Mouse (Mus musculus) heart, embryonic 16.5 days (tissue): ENCODE data around the gene Jag1. TPM values are rescaled to one million over a fixed set of nuclear protein-coding genes. Genes with fewer than 3 reads are reported as not detected.

ENCODE experiments used
- ATAC-seq: fragments of 200-750 bp; cut with Nextera tagmentation; replicated peaks from 2 replicates; pipeline ENCODE4 v1.8.0; 2017; ENCODE audit warnings: moderate number of reproducible peaks; ENCODE audit not compliant: insufficient read depth, low FRiP score; ENCODE audit errors: extremely low read depth
- H3K27ac ChIP-seq: fragments of 300-500 bp; sonication (generic); 2 replicates; pipeline ENCODE4 v1.5.1; 2014; ENCODE audit warnings: mild to moderate bottlenecking, low read length, control low read depth, moderate library complexity
- H3K27me3 ChIP-seq: fragments of 300-500 bp; sonication (generic); 2 replicates; pipeline ENCODE4 v1.6.1; 2014; ENCODE audit warnings: low read length, mixed read lengths; ENCODE audit not compliant: control insufficient read depth, insufficient read depth
- H3K36me3 ChIP-seq: fragments of 300-500 bp; sonication (generic); 2 replicates; pipeline ENCODE4 v1.6.1; 2014; ENCODE audit not compliant: control insufficient read depth, insufficient read depth
- H3K4me1 ChIP-seq: fragments of 300-500 bp; sonication (generic); 2 replicates; pipeline ENCODE4 v1.6.1; 2014; ENCODE audit warnings: low read length, mixed read lengths; ENCODE audit not compliant: control insufficient read depth, insufficient read depth
- H3K4me2 ChIP-seq: fragments of 300-500 bp; sonication (generic); 2 replicates; pipeline ENCODE4 v1.6.1; 2014; ENCODE audit warnings: low read depth, mild to moderate bottlenecking, control low read depth, low read length
- H3K4me3 ChIP-seq: fragments of 300-500 bp; sonication (generic); 2 replicates; pipeline ENCODE4 v1.5.1; 2014; ENCODE audit warnings: mild to moderate bottlenecking, control low read depth, low read length
- H3K9ac ChIP-seq: fragments of 300-500 bp; sonication (generic); 2 replicates; pipeline ENCODE4 v1.6.1; 2014; ENCODE audit warnings: low read length, control low read depth
- H3K9me3 ChIP-seq: fragments of 300-500 bp; sonication (generic); replicated peaks from 2 replicates; pipeline ENCODE4 v1.6.1; 2016; ENCODE audit warnings: low read length; ENCODE audit not compliant: control insufficient read depth
- WGBS: fragments of 180-500 bp; shearing (Covaris S2); extraction: QIAGEN DNeasy Blood & Tissue Kit; methylation state at CpG from one replicate; pipeline ENCODE4 v1.1.7; 2014; 5-methylcytosine and 5-hydroxymethylcytosine counted together
- polyA plus RNA-seq: library from polyadenylated mRNA; unstranded; fragments of >200 nt; fragmentation: Nextera tagmentation; extraction: Ambion mirVana; gene quantifications from 2 replicates; pipeline ENCODE4 v1.2.1, GENCODE M21; 2015

Jag1 gene
- polyA plus RNA-seq, 1 experiment from 2014 or later: 9.9 TPM

- Histone ChIP-seq H3K9ac (peak overlapping the region; percentile 42; the same call in 1 of the 2 replicates), H3K4me1 (peaks cover 48% of the 10 kb centered on the region), H3K27me3 (no peaks in the 10 kb centered on the region), H3K4me3 (peak overlapping the region; percentile 16), H3K36me3 (no peaks in the 10 kb centered on the region; the same call in 1 of the 2 replicates), H3K4me2 (peak overlapping the region; percentile 54), H3K9me3 (no peaks in the 10 kb centered on the region), H3K27ac (peak overlapping the region; percentile 77)
- 23% methylated on average over 8 of the region's 8 CpGs for WGBS
- ATAC-seq: no peak
Measured at GRCm38 (mm10) chr2:137107946-137108345, 8.5 kb downstream of the Jag1 start.

GRCm38 (mm10) chr2:137107203-137107602 is 9.2 kb downstream of the Jag1 start:
- Histone ChIP-seq H3K4me2 (no peak overlapping the region), H3K27me3 (no peaks in the 10 kb centered on the region), H3K4me1 (peaks cover 43% of the 10 kb centered on the region), H3K36me3 (no peaks in the 10 kb centered on the region; the same call in 1 of the 2 replicates), H3K4me3 (no peak overlapping the region), H3K27ac (peak overlapping the region; percentile 77; the same call in 1 of the 2 replicates), H3K9me3 (no peaks in the 10 kb centered on the region), H3K9ac (no peak overlapping the region)
- 80% methylated on average over 4 of the region's 4 CpGs for WGBS
- no peak for ATAC-seq

- Histone ChIP-seq H3K4me3 (no peak overlapping the region), H3K27ac (no peak overlapping the region), H3K36me3 (peaks cover 6% of the 10 kb centered on the region; the same call in 1 of the 2 replicates), H3K9me3 (no peaks in the 10 kb centered on the region), H3K4me1 (no peaks in the 10 kb centered on the region), H3K4me2 (no peak overlapping the region), H3K27me3 (no peaks in the 10 kb centered on the region), H3K9ac (no peak overlapping the region)
- no peak for ATAC-seq
- WGBS: 41% methylated on average over 5 of the region's 5 CpGs
Measured at GRCm38 (mm10) chr2:137101074-137101473, 15.4 kb downstream of the Jag1 start.

- H3K4me2 ChIP-seq: no peak overlapping the region
- 53% methylated on average over 6 of the region's 6 CpGs for WGBS
- no peak overlapping the region for H3K4me3 ChIP-seq
- H3K9ac ChIP-seq: no peak overlapping the region
- H3K9me3 ChIP-seq: no peaks in the 10 kb centered on the region
- no peak for ATAC-seq
- peaks cover 13% of the 10 kb centered on the region for H3K36me3 ChIP-seq
- no peak overlapping the region for H3K27ac ChIP-seq
- H3K27me3 ChIP-seq: no peaks in the 10 kb centered on the region
- H3K4me1 ChIP-seq: no peaks in the 10 kb centered on the region
Measured at GRCm38 (mm10) chr2:137099211-137099734, 17.2 kb downstream of the Jag1 start.

GRCm38 (mm10) chr2:137098269-137099035 is 18.0 kb downstream of the Jag1 start:
- 68% methylated on average over 11 of the region's 11 CpGs for WGBS
- Histone ChIP-seq H3K9me3 (no peaks in the 10 kb centered on the region), H3K4me2 (no peak overlapping the region), H3K4me1 (no peaks in the 10 kb centered on the region), H3K4me3 (no peak overlapping the region), H3K36me3 (peaks cover 19% of the 10 kb centered on the region), H3K27ac (no peak overlapping the region), H3K9ac (no peak overlapping the region), H3K27me3 (no peaks in the 10 kb centered on the region)
- no peak for ATAC-seq

- Histone ChIP-seq H3K4me3 (no peak overlapping the region), H3K9ac (no peak overlapping the region), H3K9me3 (no peaks in the 10 kb centered on the region), H3K4me2 (no peak overlapping the region), H3K27ac (no peak overlapping the region), H3K4me1 (no peaks in the 10 kb centered on the region; the same call in 1 of the 2 replicates), H3K27me3 (no peaks in the 10 kb centered on the region), H3K36me3 (peaks cover 24% of the 10 kb centered on the region)
- WGBS: 41% methylated on average over 4 of the region's 5 CpGs
- 0 out of 2 replicates have a peak, but pooled peaks have one; percentile 43 for ATAC-seq
Measured at GRCm38 (mm10) chr2:137096981-137097460, 19.4 kb downstream of the Jag1 start.

GRCm38 (mm10) chr2:137094301-137094700 is 22.1 kb downstream of the Jag1 start:
- H3K27me3 ChIP-seq: no peaks in the 10 kb centered on the region
- ATAC-seq: no peak
- WGBS: 78% methylated on average over 8 of the region's 8 CpGs
- no peaks in the 10 kb centered on the region for H3K9me3 ChIP-seq
- no peak overlapping the region for H3K4me2 ChIP-seq
- H3K27ac ChIP-seq: no peak overlapping the region
- H3K9ac ChIP-seq: no peak overlapping the region
- H3K4me3 ChIP-seq: no peak overlapping the region
- peaks cover 34% of the 10 kb centered on the region for H3K36me3 ChIP-seq
- H3K4me1 ChIP-seq: no peaks in the 10 kb centered on the region; the same call in 1 of the 2 replicates

GRCm38 (mm10) chr2:137093298-137093630 is 23.2 kb downstream of the Jag1 start:
- peaks cover 39% of the 10 kb centered on the region for H3K36me3 ChIP-seq
- H3K27me3 ChIP-seq: no peaks in the 10 kb centered on the region
- H3K4me3 ChIP-seq: no peak overlapping the region
- no peak overlapping the region for H3K4me2 ChIP-seq
- no peaks in the 10 kb centered on the region for H3K9me3 ChIP-seq
- no peak overlapping the region for H3K9ac ChIP-seq
- H3K27ac ChIP-seq: no peak overlapping the region
- WGBS: 70% methylated on average over 7 of the region's 7 CpGs
- H3K4me1 ChIP-seq: no peaks in the 10 kb centered on the region; the same call in 1 of the 2 replicates
- no peak for ATAC-seq
